Mouse (Mus musculus): Measurements from ENCODE around the gene Gtpbp4.
A peak's percentile ranks its signal among the peaks of the same experiment; 100 is the strongest.
"Not testable (repeated sequence)": the region's sequence is repeated elsewhere in the genome, so short reads cannot be mapped to it uniquely, and the experiment has no call there.

Gtpbp4 gene

GRCm38 (mm10) chr13:8995990-8996786, at the start of gene Gtpbp4:
Gene Gtpbp4 (minus strand): TSS chr13:8996083.
- DNase-seq (ENCODE audit: low read depth, low spot score): peak; percentile 94

- no peak for DNase-seq (ENCODE audit: low read depth, low spot score)
These were observed 48.8 kb upstream of the Gtpbp4 start for GRCm38 (mm10) chr13:9044731-9045130.

GRCm38 (mm10) chr13:9043289-9044049, 47.6 kb upstream of the Gtpbp4 start:
- no peak for DNase-seq (ENCODE audit: low read depth, low spot score)

GRCm38 (mm10) chr13:9040626-9041025, 44.7 kb upstream of the Gtpbp4 start:
- DNase-seq (ENCODE audit: low read depth, low spot score): no peak

GRCm38 (mm10) chr13:9031996-9032661, 36.2 kb upstream of the Gtpbp4 start:
- DNase-seq (ENCODE audit: low read depth, low spot score): no peak

GRCm38 (mm10) chr13:9030364-9030763, 34.5 kb upstream of the Gtpbp4 start:
- DNase-seq (ENCODE audit: low read depth, low spot score): no peak

- DNase-seq (ENCODE audit: low read depth, low spot score): no peak
These were observed 31.4 kb upstream of the Gtpbp4 start for GRCm38 (mm10) chr13:9027251-9027650.

GRCm38 (mm10) chr13:9022623-9023022, 26.7 kb upstream of the Gtpbp4 start:
- DNase-seq (ENCODE audit: low read depth, low spot score): no peak

GRCm38 (mm10) chr13:9021556-9021955, 25.7 kb upstream of the Gtpbp4 start:
- DNase-seq (ENCODE audit: low read depth, low spot score): no peak

- no peak for DNase-seq (ENCODE audit: low read depth, low spot score)
These were observed 23.8 kb upstream of the Gtpbp4 start for GRCm38 (mm10) chr13:9019713-9020112.

GRCm38 (mm10) chr13:9018974-9019587, 23.2 kb upstream of the Gtpbp4 start:
- DNase-seq (ENCODE audit: low read depth, low spot score): no peak

GRCm38 (mm10) chr13:9017190-9017589, 21.3 kb upstream of the Gtpbp4 start:
- no peak for DNase-seq (ENCODE audit: low read depth, low spot score)

GRCm38 (mm10) chr13:9014431-9014830, 18.5 kb upstream of the Gtpbp4 start:
- no peak for DNase-seq (ENCODE audit: low read depth, low spot score)

- no peak for DNase-seq (ENCODE audit: low read depth, low spot score)
These were observed 17.6 kb upstream of the Gtpbp4 start for GRCm38 (mm10) chr13:9013483-9013882.

GRCm38 (mm10) chr13:9011596-9012350, 15.9 kb upstream of the Gtpbp4 start:
- peak; percentile 14 for DNase-seq (ENCODE audit: low read depth, low spot score)

GRCm38 (mm10) chr13:9003306-9003705, 7.4 kb upstream of the Gtpbp4 start:
- DNase-seq (ENCODE audit: low read depth, low spot score): no peak

GRCm38 (mm10) chr13:8999464-8999863, 3.6 kb upstream of the Gtpbp4 start:
- DNase-seq (ENCODE audit: low read depth, low spot score): no peak

- DNase-seq (ENCODE audit: low read depth, low spot score): not testable (repeated sequence)
These were observed 1.3 kb upstream of the Gtpbp4 start for GRCm38 (mm10) chr13:8997221-8997620.

- peak; percentile 12 for DNase-seq (ENCODE audit: low read depth, low spot score)
These were observed 509 bp downstream of the Gtpbp4 start for GRCm38 (mm10) chr13:8995159-8995989.

- no peak for DNase-seq (ENCODE audit: low read depth, low spot score)
These were observed 3.7 kb downstream of the Gtpbp4 start for GRCm38 (mm10) chr13:8992231-8992630.

Measured in brain, embryonic 18.5 days (tissue).